Mouse (Mus musculus): ENCODE measurements around the gene Zfp239. TPM values are rescaled to one million over a fixed set of nuclear protein-coding genes. Genes with fewer than 3 reads are reported as not detected.

The Zfp239 gene
- polyA plus RNA-seq, 1 experiment from 2014 or later: 12.2 TPM

GRCm38 (mm10) chr6:117916205-117916736 is 54.4 kb downstream of the Zfp239 start:
- WGBS: 2% methylated on average over 12 of the region's 12 CpGs
- H3K4me3 ChIP-seq: peak overlapping the region; percentile 66
- peak overlapping the region; percentile 97 for H3K4me2 ChIP-seq (replicated peaks)
- no peak for ATAC-seq (ENCODE audit: low FRiP score)
- H3K9ac ChIP-seq: peak overlapping the region; percentile 73
- 0 out of 2 replicates have a peak, but pooled peaks cover 4% of the 10 kb centered on the region for H3K36me3 ChIP-seq
- H3K27ac ChIP-seq: peak overlapping the region; percentile 86
- no peaks in the 10 kb centered on the region for H3K27me3 ChIP-seq
- H3K4me1 ChIP-seq: peaks cover 27% of the 10 kb centered on the region
- H3K9me3 ChIP-seq (replicated peaks): no peaks in the 10 kb centered on the region

GRCm38 (mm10) chr6:117916737-117917426 is 55.0 kb downstream of the Zfp239 start:
- Histone ChIP-seq H3K36me3 (0 out of 2 replicates have a peak, but pooled peaks cover 4% of the 10 kb centered on the region), H3K27ac (peak overlapping the region; percentile 86), H3K9me3 (replicated peaks) (no peaks in the 10 kb centered on the region), H3K9ac (peak overlapping the region; percentile 73), H3K27me3 (no peaks in the 10 kb centered on the region), H3K4me3 (peak overlapping the region; percentile 66), H3K4me1 (peaks cover 27% of the 10 kb centered on the region), H3K4me2 (replicated peaks) (peak overlapping the region; percentile 97)
- peak; percentile 88 for ATAC-seq (ENCODE audit: low FRiP score)
- WGBS: under 1% methylated on average over 62 of the region's 62 CpGs

- peak; percentile 62 for ATAC-seq (ENCODE audit: low FRiP score)
- 2% methylated on average over 21 of the region's 21 CpGs for WGBS
- no peaks in the 10 kb centered on the region for H3K27me3 ChIP-seq
- peak overlapping the region; percentile 66 for H3K4me3 ChIP-seq
- H3K4me2 ChIP-seq (replicated peaks): peak overlapping the region; percentile 97
- H3K27ac ChIP-seq: peak overlapping the region; percentile 86
- H3K9ac ChIP-seq: peak overlapping the region; percentile 73
- H3K9me3 ChIP-seq (replicated peaks): no peaks in the 10 kb centered on the region
- peaks cover 27% of the 10 kb centered on the region for H3K4me1 ChIP-seq
- H3K36me3 ChIP-seq: 0 out of 2 replicates have a peak, but pooled peaks cover 4% of the 10 kb centered on the region
These were observed 55.7 kb downstream of the Zfp239 start for GRCm38 (mm10) chr6:117917576-117917975.

GRCm38 (mm10) chr6:117918043-117918442 is 56.1 kb downstream of the Zfp239 start:
- WGBS: 31% methylated on average over 5 of the region's 5 CpGs
- peak overlapping the region; percentile 97 for H3K4me2 ChIP-seq (replicated peaks)
- ATAC-seq (ENCODE audit: low FRiP score): no peak
- H3K27me3 ChIP-seq: no peaks in the 10 kb centered on the region
- no peaks in the 10 kb centered on the region for H3K9me3 ChIP-seq (replicated peaks)
- H3K27ac ChIP-seq: peak overlapping the region; percentile 86; the same call in 1 of the 2 replicates
- peak overlapping the region; percentile 73 for H3K9ac ChIP-seq
- peak overlapping the region; percentile 66 for H3K4me3 ChIP-seq
- H3K36me3 ChIP-seq: 0 out of 2 replicates have a peak, but pooled peaks cover 4% of the 10 kb centered on the region
- H3K4me1 ChIP-seq: peaks cover 27% of the 10 kb centered on the region

DNA sequence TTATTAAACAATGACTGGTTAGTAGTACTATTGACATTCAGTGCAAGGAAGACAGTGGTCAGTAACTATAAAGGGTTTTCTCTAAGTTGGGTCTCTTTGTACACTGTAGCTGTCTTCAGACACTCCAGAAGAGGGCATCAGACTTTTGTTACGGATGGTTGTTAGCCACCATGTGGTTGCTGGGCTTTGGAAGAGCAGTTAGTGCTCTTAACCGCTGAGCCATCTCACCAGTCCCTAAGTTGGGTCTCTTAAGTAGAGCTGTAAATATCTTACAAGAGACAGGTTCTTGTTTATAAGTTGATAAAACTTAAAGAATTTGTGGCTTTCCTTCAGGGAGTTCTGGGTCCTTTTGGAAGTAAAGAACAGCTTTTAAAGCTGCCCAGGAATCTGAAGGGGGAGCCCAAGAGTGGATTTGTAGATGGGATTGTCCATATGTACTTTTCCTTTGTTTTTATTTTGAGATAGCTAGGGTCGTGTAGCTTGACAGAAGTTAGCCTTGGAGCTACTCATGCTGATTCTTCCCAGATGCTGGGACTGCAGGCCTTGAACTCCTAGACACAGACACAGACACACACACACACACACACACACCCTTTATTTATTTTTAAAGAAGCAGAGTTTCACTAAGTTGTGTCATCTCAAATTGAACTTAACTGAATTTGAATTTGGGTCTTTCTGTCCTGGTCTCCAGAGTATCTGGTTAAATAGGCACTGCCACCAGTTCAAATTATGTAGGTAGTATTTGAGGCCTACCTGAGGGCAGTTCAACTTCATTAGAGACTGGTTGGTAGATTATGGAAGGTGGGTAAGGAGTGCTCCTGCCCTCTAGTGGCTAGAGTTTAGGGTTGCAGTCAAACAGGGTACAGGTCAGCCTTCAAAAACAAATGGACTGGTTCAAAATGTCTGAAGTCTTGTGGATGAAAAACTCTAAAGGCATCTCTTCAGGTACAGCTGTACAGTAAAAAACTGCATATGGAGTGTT is 59.0 kb downstream of the Zfp239 start:
- H3K4me3 ChIP-seq: no peak overlapping the region
- peaks cover 8% of the 10 kb centered on the region for H3K36me3 ChIP-seq
- no peaks in the 10 kb centered on the region for H3K9me3 ChIP-seq (replicated peaks)
- H3K4me1 ChIP-seq: peaks cover 23% of the 10 kb centered on the region
- ATAC-seq (ENCODE audit: low FRiP score): no peak
- no peak overlapping the region for H3K27ac ChIP-seq
- no peak overlapping the region for H3K4me2 ChIP-seq (replicated peaks)
- WGBS: 67% methylated on average over 3 of the region's 3 CpGs
- no peak overlapping the region for H3K9ac ChIP-seq
- no peaks in the 10 kb centered on the region for H3K27me3 ChIP-seq

GRCm38 (mm10) chr6:117922041-117922440 is 60.1 kb downstream of the Zfp239 start:
- Histone ChIP-seq H3K27ac (no peak overlapping the region), H3K9ac (no peak overlapping the region), H3K4me1 (peaks cover 15% of the 10 kb centered on the region), H3K4me3 (no peak overlapping the region), H3K36me3 (peaks cover 18% of the 10 kb centered on the region), H3K9me3 (replicated peaks) (no peaks in the 10 kb centered on the region), H3K4me2 (replicated peaks) (no peak overlapping the region), H3K27me3 (no peaks in the 10 kb centered on the region)
- WGBS: 96% methylated on average over 3 of the region's 3 CpGs
- ATAC-seq (ENCODE audit: low FRiP score): no peak

Other genes starting within 250 kb of the Zfp239 start
- gene Zfp637, start 20.9 kb upstream of the Zfp239 start, polyA plus RNA-seq (2016; fragmentation: Nextera tagmentation; extraction: Ambion mirVana): 133 and 140 TPM in 2 replicates
- gene Hnrnpf, start 38.2 kb downstream of the Zfp239 start, polyA plus RNA-seq (2016; fragmentation: Nextera tagmentation; extraction: Ambion mirVana): 474 and 480 TPM in 2 replicates
- gene Fxyd4, start 75.6 kb downstream of the Zfp239 start, polyA plus RNA-seq (2016; fragmentation: Nextera tagmentation; extraction: Ambion mirVana): 1.9 and 3.1 TPM in 2 replicates
- gene Rasgef1a, start 149.3 kb downstream of the Zfp239 start, polyA plus RNA-seq (2016; fragmentation: Nextera tagmentation; extraction: Ambion mirVana): 0.21 and 0.38 TPM in 2 replicates